Mouse (Mus musculus): Measurements from ENCODE around the gene Olfr541. TPM values are rescaled to one million over a fixed set of nuclear protein-coding genes. Genes with fewer than 3 reads are reported as not detected.
"Not testable (repeated sequence)": the region's sequence is repeated elsewhere in the genome, so short reads cannot be mapped to it uniquely, and the experiment has no call there.

Olfr541 gene
- polyA plus RNA-seq (2011; ENCODE audit: insufficient read length, low read depth, missing spikeins), result not detected in 2 replicates

DNA sequence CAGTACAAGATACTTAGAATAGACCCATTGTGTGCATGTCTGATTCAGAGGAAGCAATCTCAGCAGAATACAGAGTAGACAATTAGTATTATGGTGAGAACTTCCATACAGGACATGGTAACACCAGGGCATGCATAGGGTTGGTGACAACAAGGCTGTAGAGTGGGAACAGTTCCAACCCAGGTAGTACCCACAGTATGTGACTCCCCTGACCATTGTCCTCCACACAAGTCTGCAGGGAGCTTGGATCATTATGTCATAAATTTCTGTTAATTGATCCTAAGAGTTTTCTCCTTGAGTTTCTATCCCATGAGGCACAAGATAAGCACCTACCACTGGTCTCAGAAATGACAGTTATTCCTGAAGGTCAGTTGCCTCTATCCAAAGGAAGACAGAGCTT is at the start of gene Olfr541:
Olfr541 (plus strand) TSS at position 301 of the 400 bp plus-strand sequence.
- TF ChIP-seq CTCF (IDR thresholded peaks at IDR 0.05; ENCODE audit: borderline replicate concordance, insufficient read depth, low read length) (no peak), POLR2A (IDR thresholded peaks at IDR 0.05; ENCODE audit: low read depth, low read length) (no peak)
- Histone ChIP-seq H3K4me1 (ENCODE audit: control insufficient read depth, insufficient read depth, low read length) (no peaks in the 10 kb centered on the region), H3K27ac (ENCODE audit: insufficient read depth, low read length) (no peak within 1 kb of the TSS), H3K4me3 (ENCODE audit: insufficient read depth, low read length) (no peak within 1 kb of the TSS)

DNA sequence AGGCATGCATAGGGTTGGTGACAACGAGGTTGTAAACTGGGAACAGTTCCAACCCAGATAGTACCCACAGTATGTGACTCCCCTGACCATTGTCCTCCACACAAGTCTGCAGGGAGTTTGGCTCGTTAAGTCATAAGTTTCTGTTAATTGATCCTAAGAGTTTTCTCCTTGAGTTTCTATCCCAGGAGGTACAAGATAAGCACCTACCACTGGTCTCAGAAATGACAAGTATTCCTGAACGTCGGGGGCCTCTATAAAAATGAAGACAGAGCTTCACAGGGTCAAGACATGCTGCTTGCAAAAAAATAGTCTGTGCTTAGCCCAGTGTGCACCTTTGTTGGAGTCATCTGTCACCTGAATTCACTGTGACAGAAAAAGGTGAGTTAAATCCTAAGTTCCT is 37.4 kb upstream of the Olfr541 start, which contains the start of gene Olfr539:
Olfr539 (plus strand) TSS at position 301 of the 400 bp plus-strand sequence.
- Histone ChIP-seq H3K27ac (ENCODE audit: insufficient read depth, low read length) (no peak within 1 kb of the TSS), H3K4me1 (ENCODE audit: control insufficient read depth, insufficient read depth, low read length) (no peaks in the 10 kb centered on the region), H3K4me3 (ENCODE audit: insufficient read depth, low read length) (no peak within 1 kb of the TSS)
- no peak for TF ChIP-seq POLR2A (IDR thresholded peaks at IDR 0.05; ENCODE audit: low read depth, low read length)
- no peak for TF ChIP-seq CTCF (IDR thresholded peaks at IDR 0.05; ENCODE audit: borderline replicate concordance, insufficient read depth, low read length)

DNA sequence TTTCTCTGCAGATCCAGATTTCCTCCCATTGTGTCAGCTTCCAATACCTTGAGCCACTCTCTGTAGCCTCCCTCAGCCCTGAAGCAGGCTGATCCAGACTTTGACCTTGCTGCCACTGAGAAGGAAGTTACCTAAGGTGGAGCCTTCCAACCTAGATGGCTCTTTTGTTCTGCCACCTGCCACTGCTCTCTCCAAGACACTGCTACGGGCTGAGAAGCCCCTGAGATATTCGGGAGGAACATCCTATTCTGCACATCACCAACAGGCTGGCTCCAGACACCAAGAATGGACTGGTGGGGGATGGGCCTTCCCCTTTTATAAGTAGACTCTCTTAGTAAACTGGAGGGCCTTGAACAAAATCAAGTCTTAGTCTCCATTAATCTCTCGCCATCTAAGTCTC is 26.4 kb upstream of the Olfr541 start:
- H3K27ac ChIP-seq (ENCODE audit: insufficient read depth, low read length); H3K4me3 ChIP-seq (ENCODE audit: insufficient read depth, low read length); H3K4me1 ChIP-seq (ENCODE audit: control insufficient read depth, insufficient read depth, low read length): not testable (repeated sequence)

DNA sequence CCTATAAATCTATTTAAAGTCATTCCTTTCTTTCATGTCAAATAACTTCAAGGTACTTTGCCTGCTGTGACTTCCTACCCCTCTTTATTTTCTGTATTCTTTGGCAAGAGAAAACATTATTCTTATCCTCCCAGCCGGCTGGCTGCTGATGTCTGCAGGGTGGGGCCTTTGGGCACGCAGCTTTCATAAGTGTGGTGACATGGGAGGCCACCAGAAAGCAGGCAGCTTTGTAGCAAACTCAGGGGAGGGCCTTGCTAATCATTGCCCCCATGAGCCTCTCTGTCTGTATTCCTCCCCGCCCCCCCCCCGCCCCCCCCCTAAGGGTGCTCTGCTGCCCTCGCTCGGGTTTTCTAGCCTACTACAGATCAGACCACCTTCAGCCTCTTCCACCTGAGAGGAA is 21.2 kb upstream of the Olfr541 start:
- Histone ChIP-seq H3K4me3 (ENCODE audit: insufficient read depth, low read length) (no peak overlapping the region), H3K27ac (ENCODE audit: insufficient read depth, low read length) (no peak overlapping the region), H3K4me1 (ENCODE audit: control insufficient read depth, insufficient read depth, low read length) (no peaks in the 10 kb centered on the region)
- TF ChIP-seq POLR2A (IDR thresholded peaks at IDR 0.05; ENCODE audit: low read depth, low read length) (no peak), CTCF (IDR thresholded peaks at IDR 0.05; ENCODE audit: borderline replicate concordance, insufficient read depth, low read length) (no peak)

DNA sequence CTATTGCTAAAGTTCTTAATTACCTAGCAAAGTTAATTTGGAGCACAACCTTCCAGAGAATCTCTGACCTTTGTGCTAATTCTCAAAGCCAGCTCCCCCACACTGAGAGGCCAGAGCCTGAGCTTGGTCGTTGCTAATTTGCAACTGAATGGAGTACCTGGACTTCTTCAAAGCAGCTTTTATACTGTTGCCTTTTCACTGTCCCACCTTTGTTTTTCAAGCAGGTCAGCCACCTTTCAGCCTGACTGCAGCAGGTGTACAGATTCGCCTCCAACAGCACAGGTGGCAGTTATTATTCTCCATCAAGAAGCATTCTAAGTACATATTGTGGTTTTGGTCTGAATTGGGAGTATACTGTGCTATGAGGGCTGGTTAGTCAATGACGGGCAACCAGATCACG is 17.5 kb upstream of the Olfr541 start:
- not testable (repeated sequence) for H3K4me1 ChIP-seq (ENCODE audit: control insufficient read depth, insufficient read depth, low read length); H3K4me3 ChIP-seq (ENCODE audit: insufficient read depth, low read length); H3K27ac ChIP-seq (ENCODE audit: insufficient read depth, low read length)

DNA sequence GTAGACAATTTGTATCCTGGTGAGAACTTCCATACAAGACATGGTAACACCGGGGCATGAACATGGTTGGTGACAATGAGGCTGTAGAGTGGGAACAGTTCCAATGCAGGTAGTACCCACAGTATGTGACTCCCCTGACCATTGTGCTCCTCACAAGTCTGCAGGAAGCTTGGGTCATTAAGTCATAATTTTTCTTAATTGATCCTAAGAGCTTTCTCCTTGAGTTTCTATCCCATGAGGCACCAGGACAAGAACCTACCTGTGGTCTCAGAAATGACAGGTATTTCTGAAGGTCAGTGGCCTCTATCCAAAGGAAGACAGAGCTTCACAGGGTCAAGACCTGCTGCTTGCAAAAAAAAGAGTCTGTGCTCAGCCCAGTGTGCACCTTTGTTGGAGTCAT is 15.4 kb upstream of the Olfr541 start, which contains the start of gene Olfr45:
Olfr45 (plus strand) TSS at position 301 of the 400 bp plus-strand sequence.
- TF ChIP-seq POLR2A (IDR thresholded peaks at IDR 0.05; ENCODE audit: low read depth, low read length) (no peak), CTCF (IDR thresholded peaks at IDR 0.05; ENCODE audit: borderline replicate concordance, insufficient read depth, low read length) (no peak)
- Histone ChIP-seq H3K4me3 (ENCODE audit: insufficient read depth, low read length) (no peak within 1 kb of the TSS), H3K4me1 (ENCODE audit: control insufficient read depth, insufficient read depth, low read length) (no peaks in the 10 kb centered on the region), H3K27ac (ENCODE audit: insufficient read depth, low read length) (no peak within 1 kb of the TSS)

DNA sequence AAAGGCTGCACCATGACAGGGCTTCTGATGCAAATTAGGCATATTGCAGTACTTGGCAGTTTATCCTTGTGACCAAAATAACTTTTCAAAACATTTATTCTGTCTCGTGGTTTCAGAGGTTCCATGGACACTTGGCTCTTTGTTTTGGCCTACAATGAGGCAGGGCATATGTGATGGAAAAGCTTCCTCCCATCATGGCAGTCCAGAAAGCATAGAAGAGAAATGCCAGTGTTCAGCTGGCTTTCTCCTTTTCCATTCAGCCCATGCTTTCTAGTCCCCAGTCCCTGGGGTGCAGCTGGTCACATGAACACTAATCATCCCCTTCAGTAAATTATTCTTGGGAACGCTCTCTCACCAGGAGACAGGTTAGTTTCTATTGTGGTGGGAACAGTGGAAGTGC is 9.3 kb downstream of the Olfr541 start:
- TF ChIP-seq POLR2A (IDR thresholded peaks at IDR 0.05; ENCODE audit: low read depth, low read length), result no peak
- no peak for TF ChIP-seq CTCF (IDR thresholded peaks at IDR 0.05; ENCODE audit: borderline replicate concordance, insufficient read depth, low read length)

DNA sequence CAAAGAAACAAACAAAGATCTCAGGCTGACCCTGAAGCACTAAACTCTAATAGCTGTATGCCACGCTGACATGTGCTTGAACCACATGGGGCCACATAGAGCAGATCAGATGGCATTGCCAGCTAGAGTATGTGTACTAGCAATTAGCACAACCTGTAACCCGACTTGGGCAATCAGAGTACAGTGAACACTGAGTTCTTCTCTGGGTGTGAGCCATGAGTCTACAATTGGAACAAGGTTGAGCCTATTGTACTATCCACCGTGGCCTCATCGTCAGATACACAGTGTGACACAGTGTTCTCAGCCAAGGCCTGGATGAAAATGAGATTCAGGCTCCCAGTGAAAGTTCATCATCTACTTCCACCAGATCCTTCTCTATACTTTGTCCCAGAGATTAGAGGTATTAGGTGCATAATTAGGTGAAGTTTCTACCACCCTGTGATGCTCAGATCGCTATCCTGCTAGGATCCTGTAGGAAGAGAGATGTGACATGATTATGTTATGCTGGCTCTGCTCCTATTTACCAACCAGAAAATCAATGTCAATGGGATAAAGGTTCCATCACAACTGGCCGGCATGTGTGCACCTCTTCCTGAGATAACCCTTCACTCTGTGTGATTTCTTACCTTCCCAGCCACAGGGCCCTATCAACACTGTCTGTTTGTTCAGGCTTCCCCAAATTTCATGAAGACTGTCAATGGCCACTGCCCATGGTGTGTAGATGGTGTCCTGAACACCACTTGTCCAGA is 10.6 kb downstream of the Olfr541 start:
- H3K4me3 ChIP-seq (ENCODE audit: insufficient read depth, low read length), result no peak overlapping the region
- H3K4me1 ChIP-seq (ENCODE audit: control insufficient read depth, insufficient read depth, low read length), result no peaks in the 10 kb centered on the region
- TF ChIP-seq POLR2A (IDR thresholded peaks at IDR 0.05; ENCODE audit: low read depth, low read length) (no peak), CTCF (IDR thresholded peaks at IDR 0.05; ENCODE audit: borderline replicate concordance, insufficient read depth, low read length) (no peak)
- H3K27ac ChIP-seq (ENCODE audit: insufficient read depth, low read length), result no peak overlapping the region

More for the DNA sequence above, 9.3 kb downstream of the Olfr541 start:
- Histone ChIP-seq H3K4me3 (ENCODE audit: insufficient read depth, low read length) (no peak overlapping the region), H3K27ac (ENCODE audit: insufficient read depth, low read length) (no peak overlapping the region), H3K4me1 (ENCODE audit: control insufficient read depth, insufficient read depth, low read length) (no peaks in the 10 kb centered on the region)

DNA sequence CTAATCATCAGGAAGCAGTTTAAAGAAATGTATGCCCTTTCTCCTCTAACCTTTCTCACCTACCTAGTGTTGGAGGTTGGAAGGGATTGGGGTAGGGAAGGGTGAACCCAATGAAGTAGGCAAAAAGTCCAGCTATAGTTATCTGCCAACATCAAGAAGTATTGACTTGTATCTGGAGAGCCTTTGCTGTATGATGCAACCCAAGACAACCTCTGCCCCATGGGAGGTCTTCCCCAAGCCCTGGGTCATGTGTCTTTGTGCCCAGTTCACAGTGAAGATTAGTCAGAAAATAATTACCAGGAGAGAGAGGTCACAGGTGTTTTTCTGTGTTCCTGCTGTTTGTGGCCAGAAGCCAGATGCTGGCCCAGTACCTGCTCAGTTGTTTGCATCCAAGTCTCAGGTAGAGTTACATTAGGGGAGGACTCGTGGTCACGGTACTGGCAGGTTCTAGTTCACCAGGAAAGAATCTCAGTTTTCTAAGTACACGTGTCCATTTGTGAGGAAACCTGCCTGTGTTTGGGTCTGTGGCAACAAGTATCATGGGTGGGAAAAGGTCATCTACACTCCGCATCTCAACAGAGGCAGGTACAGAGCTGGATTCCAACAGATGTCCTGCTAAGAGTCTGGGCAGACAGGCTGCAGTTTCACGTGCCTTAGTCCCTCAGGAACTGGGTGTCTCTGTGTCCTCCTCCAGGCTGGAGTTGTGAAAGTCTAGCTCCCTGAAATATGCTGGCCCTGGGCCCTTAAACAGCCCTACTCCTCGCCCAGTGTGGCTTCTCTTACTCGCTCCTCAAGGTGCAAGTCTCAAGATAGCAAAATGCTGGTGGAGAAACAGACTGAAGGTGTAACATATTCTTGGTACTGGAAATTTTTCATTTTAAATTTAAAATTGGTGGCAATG is 20.3 kb downstream of the Olfr541 start:
- no peaks in the 10 kb centered on the region for H3K4me1 ChIP-seq (ENCODE audit: control insufficient read depth, insufficient read depth, low read length)
- TF ChIP-seq POLR2A (IDR thresholded peaks at IDR 0.05; ENCODE audit: low read depth, low read length) (no peak), CTCF (IDR thresholded peaks at IDR 0.05; ENCODE audit: borderline replicate concordance, insufficient read depth, low read length) (no peak)
- H3K4me3 ChIP-seq (ENCODE audit: insufficient read depth, low read length), result no peak overlapping the region
- H3K27ac ChIP-seq (ENCODE audit: insufficient read depth, low read length), result no peak overlapping the region

DNA sequence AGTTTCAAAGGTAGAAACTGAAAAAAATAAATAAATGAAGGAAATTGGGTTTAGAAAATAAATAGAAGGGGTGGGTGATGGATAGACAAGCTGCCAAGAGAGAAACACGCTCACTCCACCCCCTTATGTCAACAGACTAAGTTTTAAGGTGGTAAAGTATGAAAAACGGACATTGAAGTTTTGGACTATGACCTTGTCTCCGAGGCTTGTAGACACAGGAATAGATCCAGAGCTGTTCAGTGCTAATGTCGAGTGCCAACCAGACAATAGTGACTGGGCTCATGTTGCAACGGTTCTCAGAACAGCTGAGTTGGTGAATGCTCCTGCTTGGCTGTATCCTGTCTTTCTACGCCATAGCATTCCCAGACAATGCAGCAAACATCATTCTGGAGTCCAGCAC is 24.0 kb downstream of the Olfr541 start:
- H3K4me3 ChIP-seq (ENCODE audit: insufficient read depth, low read length), result no peak overlapping the region
- H3K27ac ChIP-seq (ENCODE audit: insufficient read depth, low read length), result no peak overlapping the region
- no peaks in the 10 kb centered on the region for H3K4me1 ChIP-seq (ENCODE audit: control insufficient read depth, insufficient read depth, low read length)
- TF ChIP-seq POLR2A (IDR thresholded peaks at IDR 0.05; ENCODE audit: low read depth, low read length) (no peak), CTCF (IDR thresholded peaks at IDR 0.05; ENCODE audit: borderline replicate concordance, insufficient read depth, low read length) (no peak)
